Mouse (Mus musculus) kidney, adult 18-20 months (tissue): ENCODE measurements around the gene Dlgap1.
"Not testable (repeated sequence)": the region's sequence is repeated elsewhere in the genome, so short reads cannot be mapped to it uniquely, and the experiment has no call there.

Experiments used
- DNase-seq: peaks from one replicate; pipeline ENCODE4 v3.0.0; 2021

Dlgap1 gene

GRCm38 (mm10) chr17:70534321-70534720, 565.4 kb downstream of the Dlgap1 start:
- no peak for DNase-seq

GRCm38 (mm10) chr17:70541816-70542215, 572.9 kb downstream of the Dlgap1 start:
- no peak for DNase-seq

- no peak for DNase-seq
Measured at GRCm38 (mm10) chr17:70550793-70551192, 581.9 kb downstream of the Dlgap1 start.

GRCm38 (mm10) chr17:70561547-70561946, 592.7 kb downstream of the Dlgap1 start:
- no peak for DNase-seq

GRCm38 (mm10) chr17:70570848-70571247, 602.0 kb downstream of the Dlgap1 start:
- no peak for DNase-seq

GRCm38 (mm10) chr17:70583042-70583441, 614.2 kb downstream of the Dlgap1 start:
- DNase-seq: no peak

GRCm38 (mm10) chr17:70586735-70587425, 618.0 kb downstream of the Dlgap1 start:
- no peak for DNase-seq

GRCm38 (mm10) chr17:70587975-70588630, 619.2 kb downstream of the Dlgap1 start:
- DNase-seq: not testable (repeated sequence)

- DNase-seq: no peak
Measured at GRCm38 (mm10) chr17:70588691-70589090, 619.8 kb downstream of the Dlgap1 start.

GRCm38 (mm10) chr17:70589140-70589539, 620.3 kb downstream of the Dlgap1 start:
- no peak for DNase-seq

GRCm38 (mm10) chr17:70590506-70590905, 621.6 kb downstream of the Dlgap1 start:
- DNase-seq: no peak

GRCm38 (mm10) chr17:70594277-70594676, 625.4 kb downstream of the Dlgap1 start:
- DNase-seq: no peak

- DNase-seq: no peak
Measured at GRCm38 (mm10) chr17:70596326-70596725, 627.5 kb downstream of the Dlgap1 start.

GRCm38 (mm10) chr17:70600462-70600861, 631.6 kb downstream of the Dlgap1 start:
- no peak for DNase-seq

- no peak for DNase-seq
Measured at GRCm38 (mm10) chr17:70602051-70602450, 633.2 kb downstream of the Dlgap1 start.

GRCm38 (mm10) chr17:70605659-70606058, 636.8 kb downstream of the Dlgap1 start:
- DNase-seq: no peak

- no peak for DNase-seq
Measured at GRCm38 (mm10) chr17:70612171-70612570, 643.3 kb downstream of the Dlgap1 start.

- no peak for DNase-seq
Measured at GRCm38 (mm10) chr17:70613897-70614296, 645.0 kb downstream of the Dlgap1 start.

GRCm38 (mm10) chr17:70614407-70615060, 645.7 kb downstream of the Dlgap1 start:
- DNase-seq: no peak

GRCm38 (mm10) chr17:70622493-70622892, 653.6 kb downstream of the Dlgap1 start:
- no peak for DNase-seq

- no peak for DNase-seq
Measured at GRCm38 (mm10) chr17:70626396-70626795, 657.5 kb downstream of the Dlgap1 start.

- DNase-seq: no peak
Measured at GRCm38 (mm10) chr17:70626925-70627324, 658.1 kb downstream of the Dlgap1 start.

GRCm38 (mm10) chr17:70629653-70630378, 660.9 kb downstream of the Dlgap1 start:
- DNase-seq: no peak
